Mouse (Mus musculus) embryonic facial prominence, embryonic 14.5 days (tissue): Measurements from ENCODE around the gene A730071L15Rik. TPM values are rescaled to one million over a fixed set of nuclear protein-coding genes. Genes with fewer than 3 reads are reported as not detected.

Source experiments
- ATAC-seq: fragments of 200-750 bp; cut with Nextera tagmentation; 2 replicates; pipeline ENCODE4 v1.8.0; 2017; ENCODE audit warnings: low read depth, moderate number of reproducible peaks, moderate TSS enrichment
- DNase-seq: peaks from one replicate; pipeline ENCODE4 v3.0.0-alpha.2; 2015; ENCODE audit warnings: low spot score
- H3K27ac ChIP-seq: fragments of 300-500 bp; sonication (generic); replicated peaks from 2 replicates; pipeline ENCODE4 v1.5.1; 2014; ENCODE audit warnings: low read depth, mild to moderate bottlenecking, low read length, moderate library complexity
- H3K27me3 ChIP-seq: fragments of 300-500 bp; sonication (generic); replicated peaks from 2 replicates; pipeline ENCODE4 v1.6.1; 2014; ENCODE audit warnings: low read length; ENCODE audit not compliant: control insufficient read depth, insufficient read depth
- H3K36me3 ChIP-seq: fragments of 300-500 bp; sonication (generic); 2 replicates; pipeline ENCODE4 v1.6.1; 2014; ENCODE audit warnings: low read length, mixed read lengths; ENCODE audit not compliant: control insufficient read depth, insufficient read depth
- H3K4me1 ChIP-seq: fragments of 300-500 bp; sonication (generic); 2 replicates; pipeline ENCODE4 v1.6.1; 2014; ENCODE audit warnings: antibody characterized with exemption, low read length; ENCODE audit not compliant: control insufficient read depth, insufficient read depth
- H3K4me2 ChIP-seq: fragments of 300-500 bp; sonication (generic); 2 replicates; pipeline ENCODE4 v1.6.1; 2014; ENCODE audit warnings: low read depth, mild to moderate bottlenecking, low read length, moderate library complexity, mixed read lengths
- H3K4me3 ChIP-seq: fragments of 300-500 bp; sonication (generic); 2 replicates; pipeline ENCODE4 v1.5.1; 2014; ENCODE audit warnings: low read depth, mild to moderate bottlenecking, low read length
- H3K9ac ChIP-seq: fragments of 300-500 bp; sonication (generic); 2 replicates; pipeline ENCODE4 v1.6.1; 2014; ENCODE audit warnings: low read depth, mild to moderate bottlenecking, low read length, moderate library complexity, mixed read lengths
- H3K9me3 ChIP-seq: fragments of 300-500 bp; sonication (generic); 2 replicates; pipeline ENCODE4 v1.6.1; 2016; ENCODE audit warnings: low read length; ENCODE audit not compliant: control insufficient read depth
- WGBS: fragments of 180-500 bp; shearing (Covaris S2); extraction: QIAGEN DNeasy Blood & Tissue Kit; methylation state at CpG from one replicate; pipeline ENCODE4 v1.1.7; 2014; 5-methylcytosine and 5-hydroxymethylcytosine counted together
- polyA plus RNA-seq: library from polyadenylated mRNA; unstranded; fragments of >200 nt; fragmentation: Nextera tagmentation; extraction: Ambion mirVana; gene quantifications from 2 replicates; pipeline ENCODE4 v1.2.1, GENCODE M21; 2014

A730071L15Rik gene
- 0.26 and 0.33 TPM in 2 replicates for polyA plus RNA-seq

- WGBS: 2% methylated on average over 18 of the region's 35 CpGs
These were observed at the start of gene A730071L15Rik for GRCm38 (mm10) chr11:6199410-6200086. Gene A730071L15Rik (plus strand): TSS chr11:6200029.

GRCm38 (mm10) chr11:6152864-6153263 is 47.0 kb upstream of the A730071L15Rik start:
- 87% methylated on average over 4 of the region's 4 CpGs for WGBS
- DNase-seq: no peak
- Histone ChIP-seq H3K4me3 (no peak overlapping the region), H3K4me2 (no peak overlapping the region), H3K27ac (no peak overlapping the region), H3K9ac (no peak overlapping the region), H3K36me3 (peaks cover 19% of the 10 kb centered on the region), H3K4me1 (peaks cover 7% of the 10 kb centered on the region; the same call in 1 of the 2 replicates), H3K27me3 (no peaks in the 10 kb centered on the region), H3K9me3 (no peaks in the 10 kb centered on the region)
- no peak for ATAC-seq

More at GRCm38 (mm10) chr11:6199410-6200086, at the start of gene A730071L15Rik:
- Histone ChIP-seq H3K4me1 (peaks cover 14% of the 10 kb centered on the region), H3K27me3 (no peaks in the 10 kb centered on the region), H3K27ac (peak within 1 kb of the TSS; percentile 94), H3K4me2 (peak within 1 kb of the TSS; percentile 88), H3K36me3 (no peaks in the 10 kb centered on the region), H3K9me3 (no peaks in the 10 kb centered on the region), H3K4me3 (peak within 1 kb of the TSS; percentile 98), H3K9ac (peak within 1 kb of the TSS; percentile 92)
- ATAC-seq (peak; percentile 70), DNase-seq (no peak)

GRCm38 (mm10) chr11:6154211-6154701 is 45.6 kb upstream of the A730071L15Rik start:
- Histone ChIP-seq H3K4me2 (no peak overlapping the region), H3K9ac (no peak overlapping the region), H3K4me3 (no peak overlapping the region), H3K9me3 (no peaks in the 10 kb centered on the region), H3K4me1 (peaks cover 7% of the 10 kb centered on the region; the same call in 1 of the 2 replicates), H3K36me3 (peaks cover 12% of the 10 kb centered on the region), H3K27ac (no peak overlapping the region), H3K27me3 (no peaks in the 10 kb centered on the region)
- DNase-seq (peak; percentile 27), ATAC-seq (peak; percentile 65; the same call in 1 of the 2 replicates)
- WGBS: 27% methylated on average over 3 of the region's 3 CpGs

- Histone ChIP-seq H3K36me3 (no peaks in the 10 kb centered on the region), H3K4me2 (no peak overlapping the region), H3K9me3 (no peaks in the 10 kb centered on the region), H3K9ac (no peak overlapping the region), H3K27ac (no peak overlapping the region), H3K4me1 (peaks cover 11% of the 10 kb centered on the region; the same call in 1 of the 2 replicates), H3K27me3 (no peaks in the 10 kb centered on the region), H3K4me3 (no peak overlapping the region)
- ATAC-seq: no peak
- DNase-seq: no peak
- WGBS: 86% methylated on average over 5 of the region's 5 CpGs
These were observed 43.2 kb upstream of the A730071L15Rik start for GRCm38 (mm10) chr11:6156651-6157050.

DNA sequence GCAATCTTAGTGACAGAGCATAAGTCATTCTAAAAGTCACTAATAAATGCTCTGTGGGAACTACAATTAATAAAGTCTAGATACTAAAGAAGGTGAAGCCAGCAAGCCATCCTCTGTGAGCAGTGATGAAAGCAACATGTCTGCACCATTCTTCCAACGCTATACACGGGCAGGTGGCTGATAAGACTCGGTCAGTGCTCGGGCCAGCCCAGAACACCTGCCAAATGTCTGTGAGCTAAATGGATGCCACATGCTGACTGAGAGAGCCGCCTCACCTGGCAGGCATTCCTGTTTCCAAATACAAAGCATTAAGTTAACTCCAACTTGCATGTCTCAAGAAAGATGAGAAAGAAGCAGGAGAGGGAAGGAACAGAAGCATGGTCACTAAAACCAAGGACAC is 42.7 kb upstream of the A730071L15Rik start:
- ATAC-seq: no peak
- WGBS: 73% methylated on average over 5 of the region's 5 CpGs

DNA sequence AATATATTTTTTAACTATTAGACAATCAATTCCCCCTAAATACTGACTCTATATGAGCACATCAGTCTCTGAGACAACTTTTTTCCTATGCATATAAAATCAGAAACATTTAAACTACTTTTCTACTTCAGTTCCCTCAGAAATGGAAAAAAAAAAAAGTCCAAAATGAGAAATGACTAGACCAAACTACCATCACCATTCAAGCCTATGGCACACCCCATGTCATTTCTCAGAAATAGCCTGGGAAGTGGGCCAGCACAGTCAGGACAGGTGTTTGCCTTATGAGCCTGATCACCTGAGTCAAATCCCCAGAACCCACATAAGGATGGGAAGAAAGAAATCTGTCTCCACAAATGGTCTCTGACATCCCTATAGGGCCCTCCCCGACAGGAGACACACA is 41.3 kb upstream of the A730071L15Rik start:
- no peak for ATAC-seq
- Histone ChIP-seq H3K4me1 (peaks cover 11% of the 10 kb centered on the region; the same call in 1 of the 2 replicates), H3K9me3 (no peaks in the 10 kb centered on the region), H3K4me3 (no peak overlapping the region), H3K36me3 (no peaks in the 10 kb centered on the region), H3K4me2 (no peak overlapping the region), H3K9ac (no peak overlapping the region), H3K27me3 (no peaks in the 10 kb centered on the region), H3K27ac (no peak overlapping the region)
- no peak for DNase-seq
- 94% methylated on average over 1 of the region's 1 CpGs for WGBS

More for the DNA sequence above, 42.7 kb upstream of the A730071L15Rik start:
- DNase-seq: no peak
- Histone ChIP-seq H3K4me3 (no peak overlapping the region), H3K27ac (no peak overlapping the region), H3K27me3 (no peaks in the 10 kb centered on the region), H3K4me2 (no peak overlapping the region), H3K9me3 (no peaks in the 10 kb centered on the region), H3K4me1 (peaks cover 11% of the 10 kb centered on the region; the same call in 1 of the 2 replicates), H3K9ac (no peak overlapping the region), H3K36me3 (no peaks in the 10 kb centered on the region)

DNA sequence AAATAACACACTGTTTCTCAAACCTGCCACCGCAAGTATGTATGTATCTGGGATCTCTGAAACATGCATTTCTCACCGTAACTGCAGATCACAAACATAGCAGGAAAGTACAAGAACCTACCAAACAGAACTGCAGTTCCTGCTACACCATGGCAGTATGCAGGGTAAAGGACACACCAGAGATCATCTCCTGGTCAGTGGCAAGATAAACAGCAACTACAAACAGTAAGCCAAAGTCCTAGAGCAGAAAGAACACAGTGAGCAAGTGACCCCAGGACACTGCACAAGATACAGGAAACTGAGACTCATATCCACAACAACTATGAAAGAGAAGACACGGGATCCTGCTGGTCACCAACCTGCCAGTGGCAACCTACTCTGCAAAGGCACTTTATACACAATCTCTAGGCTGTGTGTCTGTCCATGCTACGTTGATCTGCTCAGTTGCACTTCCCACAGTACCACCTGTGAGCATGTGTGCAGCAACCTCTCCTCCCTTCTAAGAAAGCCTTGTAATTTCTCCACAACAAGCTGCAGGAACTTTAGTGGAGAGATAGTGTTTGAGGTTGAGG is 40.0 kb upstream of the A730071L15Rik start:
- Histone ChIP-seq H3K9me3 (no peaks in the 10 kb centered on the region), H3K36me3 (no peaks in the 10 kb centered on the region), H3K27me3 (no peaks in the 10 kb centered on the region), H3K27ac (no peak overlapping the region), H3K4me1 (peaks cover 4% of the 10 kb centered on the region; the same call in 1 of the 2 replicates), H3K4me3 (no peak overlapping the region), H3K4me2 (no peak overlapping the region), H3K9ac (no peak overlapping the region)
- no peak for ATAC-seq
- DNase-seq: no peak
- WGBS: 92% methylated on average over 4 of the region's 4 CpGs

DNA sequence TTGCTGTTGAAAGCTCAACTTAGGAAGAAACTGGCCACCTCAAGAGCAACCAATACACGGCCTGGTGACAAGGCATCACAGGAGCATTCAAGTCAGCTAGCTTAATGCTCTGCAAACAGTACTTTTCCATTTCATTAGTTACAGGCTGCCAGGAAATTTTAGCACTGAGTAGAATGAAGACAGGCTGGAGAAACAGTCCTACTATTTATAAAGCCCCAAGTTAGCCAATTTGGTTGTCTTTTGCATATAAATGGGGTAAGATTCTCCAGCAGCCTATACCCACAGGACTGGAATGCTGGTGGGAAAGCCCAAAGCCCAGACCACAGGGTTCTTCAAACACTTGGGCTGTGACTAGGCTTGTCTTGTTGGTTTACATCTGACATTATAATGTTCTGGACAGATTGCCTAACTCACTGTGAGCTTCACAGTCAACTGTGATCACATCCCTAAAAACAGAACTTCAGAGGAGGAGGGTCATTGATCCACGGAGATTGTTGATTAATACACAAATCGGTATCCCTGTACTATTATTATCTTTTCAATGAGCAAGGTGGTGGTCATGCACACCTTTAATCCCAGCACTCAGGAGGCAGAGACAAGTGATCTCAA is 39.1 kb upstream of the A730071L15Rik start:
- 81% methylated on average over 3 of the region's 3 CpGs for WGBS
- Histone ChIP-seq H3K4me2 (no peak overlapping the region), H3K4me1 (peaks cover 4% of the 10 kb centered on the region; the same call in 1 of the 2 replicates), H3K9me3 (no peaks in the 10 kb centered on the region), H3K27me3 (no peaks in the 10 kb centered on the region), H3K4me3 (no peak overlapping the region), H3K27ac (no peak overlapping the region; the same call in 1 of the 2 replicates), H3K9ac (no peak overlapping the region), H3K36me3 (no peaks in the 10 kb centered on the region)
- no peak for ATAC-seq
- DNase-seq: no peak
